Mouse (Mus musculus) liver, embryonic 16.5 days (tissue): Measurements from ENCODE around the gene Pfkfb2. TPM values are rescaled to one million over a fixed set of nuclear protein-coding genes. Genes with fewer than 3 reads are reported as not detected.

Experiments used
- ATAC-seq: fragments of 200-750 bp; cut with Nextera tagmentation; 2 replicates; pipeline ENCODE4 v1.8.0; 2017; ENCODE audit warnings: low read depth, mild to moderate bottlenecking, moderate number of reproducible peaks, moderate library complexity
- H3K27ac ChIP-seq: fragments of 300-500 bp; sonication (generic); 2 replicates; pipeline ENCODE4 v1.5.1; 2014; ENCODE audit warnings: mild to moderate bottlenecking, low read length
- H3K27me3 ChIP-seq: fragments of 300-500 bp; sonication (generic); 2 replicates; pipeline ENCODE4 v1.6.1; 2014; ENCODE audit warnings: low read depth, low read length, mixed read lengths; ENCODE audit not compliant: control insufficient read depth, insufficient read depth
- H3K36me3 ChIP-seq: fragments of 300-500 bp; sonication (generic); 2 replicates; pipeline ENCODE4 v1.6.1; 2014; ENCODE audit warnings: mild to moderate bottlenecking; ENCODE audit not compliant: control insufficient read depth, insufficient read depth
- H3K4me1 ChIP-seq: fragments of 300-500 bp; sonication (generic); 2 replicates; pipeline ENCODE4 v1.6.1; 2014; ENCODE audit warnings: low read depth, low read length, mixed read lengths; ENCODE audit not compliant: control insufficient read depth
- H3K4me2 ChIP-seq: fragments of 300-500 bp; sonication (generic); 2 replicates; pipeline ENCODE4 v1.6.1; 2014; ENCODE audit warnings: low read depth, low read length, mixed read lengths
- H3K4me3 ChIP-seq: fragments of 300-500 bp; sonication (generic); 2 replicates; pipeline ENCODE4 v1.5.1; 2014; ENCODE audit warnings: low read depth, mild to moderate bottlenecking, low read length
- H3K9ac ChIP-seq: fragments of 300-500 bp; sonication (generic); 2 replicates; pipeline ENCODE4 v1.6.1; 2014; ENCODE audit warnings: low read depth, low read length
- H3K9me3 ChIP-seq: fragments of 300-500 bp; sonication (generic); replicated peaks from 2 replicates; pipeline ENCODE4 v1.6.1; 2016; ENCODE audit warnings: low read length; ENCODE audit not compliant: control insufficient read depth
- WGBS: fragments of 180-500 bp; shearing (Covaris S2); extraction: QIAGEN DNeasy Blood & Tissue Kit; methylation state at CpG from one replicate; pipeline ENCODE4 v1.1.7; 2014; ENCODE audit not compliant: insufficient replicate concordance; 5-methylcytosine and 5-hydroxymethylcytosine counted together
- polyA plus RNA-seq: library from polyadenylated mRNA; unstranded; fragments of >200 nt; fragmentation: Nextera tagmentation; extraction: Ambion mirVana; gene quantifications from 2 replicates; pipeline ENCODE4 v1.2.1, GENCODE M21; 2015

Pfkfb2 gene
- polyA plus RNA-seq, 1 experiment from 2014 or later: 5.1 TPM

DNA sequence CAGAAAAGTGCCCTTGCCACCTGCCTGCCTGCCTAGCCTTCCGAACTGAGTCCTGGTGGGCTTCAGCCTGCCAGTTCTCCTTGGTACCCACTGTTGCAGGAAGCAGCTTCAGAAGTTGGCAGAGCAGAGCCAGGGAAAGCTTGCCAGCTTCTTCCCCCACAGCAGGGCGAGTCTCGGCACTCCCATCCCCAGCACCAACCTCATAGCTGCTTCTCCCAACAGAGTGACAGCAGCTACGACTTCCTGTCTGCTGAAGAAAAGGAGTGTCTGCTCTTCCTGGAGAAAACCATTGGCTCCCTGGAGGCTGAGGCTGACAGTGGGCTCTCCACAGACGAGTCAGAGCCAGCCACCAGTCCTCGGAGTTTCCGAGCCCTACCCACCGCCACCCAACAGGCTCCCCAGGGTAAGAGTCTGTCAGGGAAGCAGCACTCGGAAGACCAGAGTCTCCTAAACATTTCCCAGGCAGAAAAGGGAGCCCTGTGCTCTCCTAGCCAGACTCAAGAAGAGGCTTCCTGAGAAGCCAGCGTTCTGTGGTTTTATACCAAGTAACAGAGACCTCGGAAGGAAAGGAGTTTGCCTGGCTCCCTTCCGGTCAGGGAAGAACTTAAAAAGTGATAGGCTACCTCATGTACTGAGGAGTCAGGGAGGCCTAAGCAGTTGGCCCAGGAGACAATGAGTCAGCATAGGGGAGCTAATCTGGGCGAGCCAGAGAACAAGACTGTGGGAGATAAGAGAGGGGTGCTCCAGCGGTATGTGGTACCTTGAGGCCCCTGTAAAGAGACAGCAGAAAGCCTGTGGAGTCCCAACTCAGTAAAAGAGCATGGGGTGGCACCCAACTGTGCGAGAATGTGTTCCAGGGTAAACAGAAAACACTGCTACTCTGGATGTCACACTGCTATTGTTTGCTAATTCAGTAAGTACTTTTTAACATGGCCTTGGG lies 12.0 kb upstream of the Pfkfb2 start:
- Histone ChIP-seq H3K4me1 (peaks cover 85% of the 10 kb centered on the region), H3K4me2 (peak overlapping the region; percentile 67), H3K27ac (peak overlapping the region; percentile 97), H3K9ac (peak overlapping the region; percentile 87), H3K27me3 (no peaks in the 10 kb centered on the region), H3K9me3 (no peaks in the 10 kb centered on the region), H3K36me3 (peaks cover 8% of the 10 kb centered on the region; the same call in 1 of the 2 replicates), H3K4me3 (peak overlapping the region; percentile 67)
- WGBS: 12% methylated on average over 15 of the region's 15 CpGs
- peak; percentile 96 for ATAC-seq

DNA sequence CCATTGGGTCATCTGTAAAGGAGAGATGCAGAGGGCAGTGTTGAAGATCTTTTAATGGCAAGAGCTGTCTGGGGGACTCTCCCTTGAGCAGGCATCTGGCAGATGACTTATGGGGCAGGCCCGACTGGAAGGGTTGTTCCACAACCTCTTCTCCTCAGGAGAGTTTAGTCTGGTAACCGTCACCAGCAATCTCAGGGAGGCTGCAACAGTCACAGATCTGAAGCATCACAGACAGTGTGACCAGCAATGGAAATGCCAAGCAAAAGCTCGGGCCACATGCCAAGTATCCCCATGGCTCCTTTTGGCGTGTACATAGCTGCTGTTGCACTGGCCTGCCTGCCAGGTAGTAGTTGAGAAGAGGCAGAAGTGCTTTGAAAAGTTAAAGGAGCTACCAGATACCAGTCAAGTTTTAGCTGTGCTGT lies 11.2 kb upstream of the Pfkfb2 start:
- WGBS: 28% methylated on average over 4 of the region's 4 CpGs
- Histone ChIP-seq H3K4me3 (peak overlapping the region; percentile 67), H3K27ac (peak overlapping the region; percentile 97), H3K9me3 (no peaks in the 10 kb centered on the region), H3K4me1 (peaks cover 84% of the 10 kb centered on the region), H3K4me2 (peak overlapping the region; percentile 67), H3K27me3 (no peaks in the 10 kb centered on the region), H3K9ac (peak overlapping the region; percentile 87), H3K36me3 (peaks cover 8% of the 10 kb centered on the region; the same call in 1 of the 2 replicates)
- ATAC-seq: no peak

DNA sequence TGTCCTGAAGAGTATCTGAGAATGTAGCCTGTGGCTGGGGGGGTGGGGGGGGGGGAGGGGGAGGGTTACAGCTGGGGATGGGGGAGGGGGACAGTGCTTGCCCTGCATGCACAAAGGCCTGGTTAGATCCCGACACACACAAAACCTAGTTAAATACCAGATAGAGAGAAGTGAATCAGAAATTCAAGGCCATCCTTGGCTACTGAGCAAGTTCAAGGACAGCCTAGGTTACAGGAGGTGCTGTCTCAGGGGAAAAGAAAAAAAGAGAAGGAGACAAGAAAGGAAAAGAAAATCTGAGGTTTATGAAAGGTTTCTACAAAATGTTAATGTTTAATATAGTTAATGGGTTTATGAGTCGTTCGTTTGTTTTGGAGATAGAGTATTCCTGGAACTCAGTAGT lies 10.6 kb upstream of the Pfkfb2 start:
- Histone ChIP-seq H3K4me1 (peaks cover 82% of the 10 kb centered on the region), H3K36me3 (peaks cover 8% of the 10 kb centered on the region; the same call in 1 of the 2 replicates), H3K4me2 (peak overlapping the region; percentile 67), H3K9ac (peak overlapping the region; percentile 87), H3K4me3 (peak overlapping the region; percentile 67), H3K27ac (peak overlapping the region; percentile 97), H3K9me3 (no peaks in the 10 kb centered on the region), H3K27me3 (no peaks in the 10 kb centered on the region)
- 28% methylated on average over 3 of the region's 3 CpGs for WGBS
- ATAC-seq: no peak

DNA sequence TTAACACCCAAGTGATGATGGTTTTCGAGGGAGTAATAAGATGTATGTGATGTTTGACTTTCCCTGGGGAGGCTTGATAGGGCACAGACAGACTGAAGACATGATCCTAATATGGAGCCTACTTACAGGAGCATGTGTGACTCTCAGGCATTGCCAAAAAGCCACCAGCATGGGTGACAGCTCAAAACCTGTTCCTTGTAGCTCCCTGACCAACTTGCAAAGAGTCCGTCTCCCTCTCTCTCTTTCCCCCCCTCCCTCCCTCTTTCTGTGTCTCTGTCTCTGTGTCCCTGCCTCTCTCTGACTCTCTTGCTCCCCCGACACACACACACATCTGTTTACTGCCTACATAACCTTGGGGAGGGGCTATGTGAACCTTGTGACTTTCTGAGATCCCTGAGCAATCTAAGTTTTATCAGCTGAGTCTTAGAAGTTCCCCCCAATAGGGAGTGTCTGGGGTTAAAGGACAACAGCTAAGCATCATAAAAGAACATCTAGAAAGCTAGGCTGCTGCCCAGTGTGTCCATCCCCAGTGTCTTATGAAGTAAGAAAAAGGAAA lies 9.6 kb upstream of the Pfkfb2 start:
- 62% methylated on average over 3 of the region's 3 CpGs for WGBS
- H3K4me1 ChIP-seq: peaks cover 82% of the 10 kb centered on the region
- peaks cover 8% of the 10 kb centered on the region; the same call in 1 of the 2 replicates for H3K36me3 ChIP-seq
- H3K9ac ChIP-seq: peak overlapping the region; percentile 25
- ATAC-seq: no peak
- H3K27me3 ChIP-seq: no peaks in the 10 kb centered on the region
- H3K9me3 ChIP-seq: no peaks in the 10 kb centered on the region
- H3K4me3 ChIP-seq: no peak overlapping the region
- H3K27ac ChIP-seq: peak overlapping the region; percentile 97
- H3K4me2 ChIP-seq: peak overlapping the region; percentile 67

DNA sequence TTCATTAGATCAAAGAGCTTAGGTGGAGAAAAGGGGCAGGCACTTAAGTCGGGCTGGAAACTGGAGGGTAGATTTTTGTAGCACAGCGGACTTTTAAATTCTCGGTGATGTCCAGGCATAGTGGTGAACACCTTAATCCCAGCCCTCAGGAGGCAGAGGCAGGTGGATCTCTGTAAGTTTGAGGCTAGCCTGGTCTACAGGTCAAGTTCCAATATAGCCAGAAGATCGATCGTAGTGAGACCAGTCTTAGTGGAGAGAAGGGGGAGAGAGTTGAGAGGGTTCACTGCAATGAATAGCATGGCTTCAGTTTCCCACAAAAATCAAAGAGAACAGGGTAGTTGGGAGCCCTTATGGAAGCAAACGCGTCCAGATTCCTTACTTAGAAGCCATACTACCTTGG lies 8.9 kb upstream of the Pfkfb2 start:
- 89% methylated on average over 7 of the region's 7 CpGs for WGBS
- peak overlapping the region; percentile 97 for H3K27ac ChIP-seq
- peak overlapping the region; percentile 37; the same call in 1 of the 2 replicates for H3K4me2 ChIP-seq
- ATAC-seq: no peak
- H3K4me3 ChIP-seq: no peak overlapping the region
- no peaks in the 10 kb centered on the region for H3K9me3 ChIP-seq
- peaks cover under 1% of the 10 kb centered on the region; the same call in 1 of the 2 replicates for H3K36me3 ChIP-seq
- no peak overlapping the region for H3K9ac ChIP-seq
- no peaks in the 10 kb centered on the region for H3K27me3 ChIP-seq
- H3K4me1 ChIP-seq: peaks cover 82% of the 10 kb centered on the region

DNA sequence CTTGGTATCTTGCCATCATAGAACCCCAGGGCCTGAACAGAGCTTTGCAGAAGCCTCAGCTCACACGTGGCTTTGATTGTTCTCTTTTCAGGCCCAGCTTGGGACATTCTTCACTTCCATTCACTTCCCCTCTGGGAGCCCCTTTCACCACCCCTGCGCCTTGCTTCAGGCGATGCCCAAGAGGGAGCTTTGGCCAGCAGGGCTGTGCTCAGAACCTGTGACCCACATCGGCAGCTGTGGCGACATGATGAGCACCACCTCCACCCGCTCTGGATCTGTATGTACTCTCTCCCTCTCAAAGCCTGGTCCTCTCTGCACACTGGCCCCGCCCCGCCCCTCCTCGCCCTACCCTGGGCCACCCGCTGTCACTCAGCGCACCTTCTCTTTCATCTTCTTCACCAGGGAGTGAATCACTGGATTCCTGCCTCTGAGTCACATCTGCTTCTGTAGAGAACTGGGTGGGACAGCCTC lies 8.4 kb upstream of the Pfkfb2 start:
- Histone ChIP-seq H3K4me3 (no peak overlapping the region), H3K4me2 (peak overlapping the region; percentile 37; the same call in 1 of the 2 replicates), H3K9ac (peak overlapping the region; percentile 33; the same call in 1 of the 2 replicates), H3K36me3 (no peaks in the 10 kb centered on the region; the same call in 1 of the 2 replicates), H3K9me3 (no peaks in the 10 kb centered on the region), H3K27me3 (no peaks in the 10 kb centered on the region), H3K27ac (peak overlapping the region; percentile 41; the same call in 1 of the 2 replicates), H3K4me1 (peaks cover 77% of the 10 kb centered on the region)
- 45% methylated on average over 11 of the region's 11 CpGs for WGBS
- ATAC-seq: no peak

DNA sequence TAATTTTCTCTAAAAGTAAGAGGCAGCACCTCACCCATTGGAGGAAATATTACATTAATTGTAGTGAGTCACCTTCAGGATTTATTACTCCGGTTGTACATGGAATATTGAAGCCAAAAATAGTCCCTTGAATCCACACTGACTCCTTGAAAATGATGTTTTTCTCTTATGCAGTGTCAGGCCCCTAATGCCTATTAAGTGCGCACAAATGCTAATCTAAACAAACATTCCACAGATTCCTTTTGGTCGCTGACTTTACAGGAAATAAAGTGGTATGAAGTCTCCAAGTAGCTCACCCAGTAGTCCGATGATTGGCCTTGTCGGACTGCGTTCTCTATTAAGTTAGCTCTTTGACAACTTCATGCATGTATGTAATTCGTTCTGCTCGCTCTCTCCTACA lies 5.8 kb upstream of the Pfkfb2 start:
- H3K4me1 ChIP-seq: peaks cover 71% of the 10 kb centered on the region
- no peak overlapping the region for H3K4me3 ChIP-seq
- no peak for ATAC-seq
- H3K27me3 ChIP-seq: no peaks in the 10 kb centered on the region
- WGBS: 82% methylated on average over 8 of the region's 8 CpGs
- no peak overlapping the region for H3K9ac ChIP-seq
- no peaks in the 10 kb centered on the region for H3K9me3 ChIP-seq
- peak overlapping the region; percentile 68; the same call in 1 of the 2 replicates for H3K4me2 ChIP-seq
- no peaks in the 10 kb centered on the region for H3K36me3 ChIP-seq
- H3K27ac ChIP-seq: no peak overlapping the region

DNA sequence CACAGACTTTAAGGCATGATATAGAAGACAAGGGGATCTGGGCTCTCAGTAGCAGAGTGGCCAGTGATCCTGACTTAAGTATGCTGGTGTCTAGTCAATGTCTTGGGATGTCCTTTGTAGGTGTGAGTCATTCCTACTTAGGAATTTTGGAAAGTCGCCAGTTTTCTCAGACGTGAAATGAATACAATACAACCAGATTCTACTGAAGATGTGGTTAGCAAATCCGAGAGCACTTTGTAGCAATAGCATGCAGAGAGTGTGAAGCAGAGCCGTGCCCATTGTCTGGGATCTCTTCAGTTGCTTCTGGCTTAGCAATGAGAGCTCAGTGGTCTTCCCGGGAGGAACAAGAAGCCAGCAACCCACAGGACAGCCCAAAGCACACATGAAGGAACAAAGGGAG lies 5.4 kb upstream of the Pfkfb2 start:
- WGBS: 74% methylated on average over 5 of the region's 5 CpGs
- Histone ChIP-seq H3K9me3 (no peaks in the 10 kb centered on the region), H3K36me3 (no peaks in the 10 kb centered on the region), H3K27ac (no peak overlapping the region), H3K4me1 (peaks cover 67% of the 10 kb centered on the region), H3K4me2 (peak overlapping the region; percentile 68), H3K27me3 (no peaks in the 10 kb centered on the region), H3K4me3 (peak overlapping the region; percentile 65), H3K9ac (no peak overlapping the region)
- no peak for ATAC-seq
